21 mouse cellular contexts compared by ENCODE assay signal in the genomic region with DNA sequence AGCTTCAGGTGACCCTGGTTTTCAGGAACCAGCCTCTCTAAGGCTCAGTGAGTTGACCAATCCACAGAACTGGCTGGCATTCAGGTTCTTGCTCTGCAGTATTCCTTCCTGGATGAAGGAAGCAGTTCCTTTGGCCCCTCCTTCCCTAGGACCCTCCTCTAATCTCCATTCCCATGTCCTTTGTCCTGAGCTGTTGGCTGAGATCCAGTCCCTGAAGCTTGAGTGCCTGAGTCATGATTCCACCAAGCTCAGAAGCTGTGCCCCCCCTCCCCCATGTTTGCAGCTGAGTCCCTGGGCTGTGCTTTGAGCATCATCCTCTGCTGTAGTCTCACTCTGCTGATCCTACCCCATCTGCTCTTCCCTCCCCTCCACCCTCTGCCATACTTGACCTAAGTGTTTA. TPM values are rescaled to one million over a fixed set of nuclear protein-coding genes. Genes with fewer than 3 reads are reported as not detected.
DNase-seq lines count a peak whose midpoint lies in the region; ATAC-seq and TF ChIP-seq lines count a peak whose summit lies in the region.
"Not testable (repeated sequence)": the region's sequence is repeated elsewhere in the genome, so short reads cannot be mapped to it uniquely, and the experiment has no call there.
"Had no signal": no experiment of that assay in that cellular context is flagged by ENCODE, and none has a peak within 500 bp of the region (broad histone marks: within the 10 kb centered on the region; RNA-seq: fewer than 3 reads in every experiment).

No protein-coding gene starts in this region.

- DNase-seq in 3T3-L1 (ENCODE audit: low read depth, low spot score) (peak; percentile 20), liver (peak; percentile 6)
- DNase-seq in brain, embryonic 14.5 days (ENCODE audit: low read depth) = peak; percentile 53
- peak; percentile 77 for DNase-seq in heart, embryonic 10.5 days (ENCODE audit: low spot score)
- peak; percentile 21 for DNase-seq in kidney, postnatal 0 days (ENCODE audit: low spot score)
- peak; percentile 76 for DNase-seq in lung, postnatal 0 days (ENCODE audit: low spot score)

- H3K27me3 ChIP-seq in heart, embryonic 10.5 days (ENCODE audit: insufficient read depth, poor library complexity, severe bottlenecking); intestine, embryonic 15.5 days (replicated peaks); kidney, postnatal 0 days (ENCODE audit: insufficient read depth, low read length); lung, postnatal 0 days (replicated peaks; ENCODE audit: insufficient read depth, low read length); stomach, embryonic 16.5 days (ENCODE audit: control insufficient read depth, insufficient read depth, low read length): not testable (repeated sequence)

- ATAC-seq in intestine, embryonic 15.5 days = peak; percentile 76
- peak; percentile 73 for ATAC-seq in kidney, postnatal 0 days (replicated peaks; ENCODE audit: low FRiP score, low read depth)
- peak; percentile 73 for ATAC-seq in lung, postnatal 0 days
- peak; percentile 71 for ATAC-seq in stomach, embryonic 16.5 days (ENCODE audit: insufficient read depth, low FRiP score)

- not testable (repeated sequence) for H3K9ac ChIP-seq in intestine, embryonic 15.5 days; kidney, postnatal 0 days (ENCODE audit: low read depth, low read length); lung, postnatal 0 days (replicated peaks; ENCODE audit: low read depth); stomach, embryonic 16.5 days (ENCODE audit: low read length)

- TF ChIP-seq EP300 in lung, postnatal 0 days (IDR thresholded peaks at IDR 0.05) = not testable (repeated sequence)

- H3K36me3 ChIP-seq in heart, embryonic 10.5 days; intestine, embryonic 15.5 days; kidney, postnatal 0 days (ENCODE audit: insufficient read depth, low read length); lung, postnatal 0 days (ENCODE audit: insufficient read depth, low read length); stomach, embryonic 16.5 days (ENCODE audit: control insufficient read depth, insufficient read depth, low read length): not testable (repeated sequence)

- H3K27ac ChIP-seq in heart, embryonic 10.5 days; intestine, embryonic 15.5 days; kidney, postnatal 0 days; lung, postnatal 0 days (ENCODE audit: low read length); stomach, embryonic 16.5 days (ENCODE audit: low read length): not testable (repeated sequence)

- TF ChIP-seq CTCF in brain, embryonic 14.5 days (IDR thresholded peaks at IDR 0.05; ENCODE audit: borderline replicate concordance, extremely low read depth, insufficient read depth, insufficient read length); kidney, postnatal 0 days (IDR thresholded peaks at IDR 0.05; ENCODE audit: low read depth); lung, postnatal 0 days (IDR thresholded peaks at IDR 0.05): not testable (repeated sequence)

- H3K9me3 ChIP-seq in heart, embryonic 10.5 days; intestine, embryonic 15.5 days; kidney, postnatal 0 days (replicated peaks; ENCODE audit: low read length); lung, postnatal 0 days (ENCODE audit: low read length); stomach, embryonic 16.5 days (replicated peaks; ENCODE audit: control insufficient read depth, low read length): not testable (repeated sequence)

- H3K4me3 ChIP-seq in heart, embryonic 10.5 days; intestine, embryonic 15.5 days (replicated peaks); kidney, postnatal 0 days (replicated peaks; ENCODE audit: low read depth, low read length); lung, postnatal 0 days (ENCODE audit: low read depth, low read length); stomach, embryonic 16.5 days (replicated peaks; ENCODE audit: low read length): not testable (repeated sequence)

- not testable (repeated sequence) for TF ChIP-seq POLR2A in brain, embryonic 14.5 days (IDR thresholded peaks at IDR 0.05; ENCODE audit: borderline replicate concordance, extremely low read depth, insufficient read depth, insufficient read length, poor library complexity, severe bottlenecking)

- not testable (repeated sequence) for H3K4me1 ChIP-seq in heart, embryonic 10.5 days; intestine, embryonic 15.5 days (replicated peaks); kidney, postnatal 0 days (replicated peaks; ENCODE audit: insufficient read depth, low read length); lung, postnatal 0 days (ENCODE audit: insufficient read depth, low read depth, low read length); stomach, embryonic 16.5 days (ENCODE audit: control insufficient read depth, insufficient read depth, low read length)

- H3K4me2 ChIP-seq in intestine, embryonic 15.5 days (replicated peaks); kidney, postnatal 0 days (ENCODE audit: low read length); lung, postnatal 0 days (replicated peaks; ENCODE audit: low read depth, low read length); stomach, embryonic 16.5 days (ENCODE audit: low read depth, low read length): not testable (repeated sequence)

RNA-seq across cellular contexts. Expression of gene Omt2b, which starts 9.7 kb away (rescaled TPM):
- polyA plus RNA-seq in brain, embryonic 14.5 days (2012; rRNA removed) = not detected in 2 replicates
- not detected in 2 replicates for polyA plus RNA-seq in heart, embryonic 10.5 days (2016; fragmentation: Nextera tagmentation; extraction: Ambion mirVana)
- not detected in 2 replicates for polyA plus RNA-seq in intestine, embryonic 15.5 days (2015; fragmentation: Nextera tagmentation; extraction: Ambion mirVana)
- polyA plus RNA-seq in kidney, postnatal 0 days (2015; fragmentation: Nextera tagmentation; extraction: Ambion mirVana) = not detected in 2 replicates
- polyA plus RNA-seq in lung, postnatal 0 days (2015; fragmentation: Nextera tagmentation; extraction: Ambion mirVana) = not detected in 2 replicates
- polyA plus RNA-seq in stomach, embryonic 16.5 days (2015; fragmentation: Nextera tagmentation; extraction: Ambion mirVana) = not detected in 2 replicates
- polyA plus RNA-seq: CD4-positive, CD25-positive, alpha-beta regulatory T cell, adult 4 months; embryonic facial prominence, embryonic 11.5 days; forebrain, embryonic 16.5 days; heart, adult 2 months; heart, embryonic 15.5 days; hindbrain, embryonic 12.5 days; limb, embryonic 13.5 days; liver, embryonic 12.5 days; midbrain, embryonic 12.5 days; neural tube, embryonic 14.5 days; small intestine, adult 2 months; stomach, embryonic 14.5 days; urinary bladder, adult 2 months had no signal

RNA-seq across cellular contexts. Expression of gene Gsta2, which starts 18.5 kb away (rescaled TPM):
- 0.20 TPM in 1 of 2 replicates, not detected in the other for polyA plus RNA-seq in brain, embryonic 14.5 days (2012; rRNA removed)
- polyA plus RNA-seq in heart, embryonic 10.5 days (2016; fragmentation: Nextera tagmentation; extraction: Ambion mirVana) = not detected in 2 replicates
- 35.3 and 36.5 TPM in 2 replicates for polyA plus RNA-seq in intestine, embryonic 15.5 days (2015; fragmentation: Nextera tagmentation; extraction: Ambion mirVana)
- polyA plus RNA-seq in kidney, postnatal 0 days (2015; fragmentation: Nextera tagmentation; extraction: Ambion mirVana) = 301 and 320 TPM in 2 replicates
- 4.8 and 4.9 TPM in 2 replicates for polyA plus RNA-seq in lung, postnatal 0 days (2015; fragmentation: Nextera tagmentation; extraction: Ambion mirVana)
- 31.3 and 32.1 TPM in 2 replicates for polyA plus RNA-seq in stomach, embryonic 16.5 days (2015; fragmentation: Nextera tagmentation; extraction: Ambion mirVana)
- polyA plus RNA-seq: CD4-positive, CD25-positive, alpha-beta regulatory T cell, adult 4 months; embryonic facial prominence, embryonic 11.5 days; forebrain, embryonic 16.5 days; heart, embryonic 15.5 days; hindbrain, embryonic 12.5 days; midbrain, embryonic 12.5 days; neural tube, embryonic 14.5 days; small intestine, adult 2 months had no signal

RNA-seq across cellular contexts. Expression of gene Omt2a, which starts 22.5 kb away (rescaled TPM):
- not detected in 2 replicates for polyA plus RNA-seq in brain, embryonic 14.5 days (2012; rRNA removed)
- polyA plus RNA-seq in heart, embryonic 10.5 days (2016; fragmentation: Nextera tagmentation; extraction: Ambion mirVana) = not detected in 2 replicates
- polyA plus RNA-seq in intestine, embryonic 15.5 days (2015; fragmentation: Nextera tagmentation; extraction: Ambion mirVana) = not detected in 2 replicates
- not detected in 2 replicates for polyA plus RNA-seq in kidney, postnatal 0 days (2015; fragmentation: Nextera tagmentation; extraction: Ambion mirVana)
- polyA plus RNA-seq in lung, postnatal 0 days (2015; fragmentation: Nextera tagmentation; extraction: Ambion mirVana) = not detected in 2 replicates
- not detected in 2 replicates for polyA plus RNA-seq in stomach, embryonic 16.5 days (2015; fragmentation: Nextera tagmentation; extraction: Ambion mirVana)
- polyA plus RNA-seq: CD4-positive, CD25-positive, alpha-beta regulatory T cell, adult 4 months; embryonic facial prominence, embryonic 11.5 days; forebrain, embryonic 16.5 days; heart, adult 2 months; heart, embryonic 15.5 days; hindbrain, embryonic 12.5 days; limb, embryonic 13.5 days; liver, embryonic 12.5 days; midbrain, embryonic 12.5 days; neural tube, embryonic 14.5 days; small intestine, adult 2 months; stomach, embryonic 14.5 days; urinary bladder, adult 2 months had no signal

RNA-seq across cellular contexts. Expression of gene Dppa5a, which starts 30.9 kb away (rescaled TPM):
- polyA plus RNA-seq in brain, embryonic 14.5 days (2012; rRNA removed) = 4.1 and 4.5 TPM in 2 replicates
- not detected in 2 replicates for polyA plus RNA-seq in heart, embryonic 10.5 days (2016; fragmentation: Nextera tagmentation; extraction: Ambion mirVana)
- 0.39 TPM in 1 of 2 replicates, not detected in the other for polyA plus RNA-seq in intestine, embryonic 15.5 days (2015; fragmentation: Nextera tagmentation; extraction: Ambion mirVana)
- polyA plus RNA-seq in kidney, postnatal 0 days (2015; fragmentation: Nextera tagmentation; extraction: Ambion mirVana) = 0.20 and 0.24 TPM in 2 replicates
- polyA plus RNA-seq in lung, postnatal 0 days (2015; fragmentation: Nextera tagmentation; extraction: Ambion mirVana) = 0.71 and 0.81 TPM in 2 replicates
- polyA plus RNA-seq in stomach, embryonic 16.5 days (2015; fragmentation: Nextera tagmentation; extraction: Ambion mirVana) = 0.23 TPM in 1 of 2 replicates, not detected in the other
- polyA plus RNA-seq: CD4-positive, CD25-positive, alpha-beta regulatory T cell, adult 4 months; embryonic facial prominence, embryonic 11.5 days; heart, adult 2 months; heart, embryonic 15.5 days; liver, embryonic 12.5 days; midbrain, embryonic 12.5 days; small intestine, adult 2 months; stomach, embryonic 14.5 days had no signal

RNA-seq across cellular contexts. Expression of gene Ooep, which starts 41.5 kb away (rescaled TPM):
- 3.9 TPM in 2 replicates for polyA plus RNA-seq in brain, embryonic 14.5 days (2012; rRNA removed)
- 0.97 and 1.2 TPM in 2 replicates for polyA plus RNA-seq in heart, embryonic 10.5 days (2016; fragmentation: Nextera tagmentation; extraction: Ambion mirVana)
- polyA plus RNA-seq in intestine, embryonic 15.5 days (2015; fragmentation: Nextera tagmentation; extraction: Ambion mirVana) = 0.34 and 0.60 TPM in 2 replicates
- polyA plus RNA-seq in kidney, postnatal 0 days (2015; fragmentation: Nextera tagmentation; extraction: Ambion mirVana) = 2.9 and 3.0 TPM in 2 replicates
- polyA plus RNA-seq in lung, postnatal 0 days (2015; fragmentation: Nextera tagmentation; extraction: Ambion mirVana) = 3.3 and 4.1 TPM in 2 replicates
- 0.55 and 0.75 TPM in 2 replicates for polyA plus RNA-seq in stomach, embryonic 16.5 days (2015; fragmentation: Nextera tagmentation; extraction: Ambion mirVana)
- polyA plus RNA-seq: CD4-positive, CD25-positive, alpha-beta regulatory T cell, adult 4 months; heart, adult 2 months; liver, embryonic 12.5 days; small intestine, adult 2 months had no signal

Comparison
In these comparisons a context has a peak if more than half of its experiments do, and no peak if none do; other contexts are left out.
1. DNase-seq: peak in every context shown above with its lines; median percentile 77 in heart, embryonic 10.5 days; 76 in lung, postnatal 0 days; 53 in brain, embryonic 14.5 days; 21 in kidney, postnatal 0 days; 20 in 3T3-L1; 6 in liver.